Mouse (Mus musculus): ENCODE measurements around the gene Hmg20b.

DNA sequence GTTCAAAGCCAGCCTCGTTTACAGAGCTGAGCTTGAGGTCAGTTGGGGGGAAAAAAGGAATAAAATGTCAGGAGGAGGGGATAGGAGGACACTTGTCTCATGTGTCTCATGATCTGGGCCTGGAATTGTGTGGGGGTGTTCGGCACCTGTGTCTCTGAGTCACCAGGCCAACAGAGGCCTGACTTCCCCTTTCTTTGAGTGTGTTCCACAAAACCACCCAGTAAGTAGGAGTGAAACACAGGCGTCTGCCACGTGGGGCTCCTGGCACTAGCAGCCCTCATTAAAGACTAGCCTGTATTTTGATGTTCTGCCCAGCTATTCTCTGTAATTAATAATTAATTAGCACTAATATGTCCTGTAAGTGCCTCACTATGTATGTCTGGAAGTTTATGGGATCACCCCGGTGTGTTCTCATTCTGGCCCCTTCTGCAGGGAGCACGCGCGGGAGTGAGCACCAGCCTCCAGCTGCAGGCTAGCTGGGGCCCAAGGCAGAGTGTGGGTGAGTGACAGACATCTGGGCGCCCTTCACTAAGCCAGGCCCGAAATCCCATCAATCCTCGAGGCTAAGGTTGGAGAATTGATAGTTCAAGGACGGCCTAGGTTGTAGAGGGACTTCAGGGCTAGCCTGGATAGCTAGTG, 6.2 kb upstream of the Hmg20b start:
- TF ChIP-seq CTCF (IDR thresholded peaks at IDR 0.05; ENCODE audit: low read depth): no peak
- no peak for TF ChIP-seq EP300 (IDR thresholded peaks at IDR 0.05; ENCODE audit: low read depth)

Measured in heart, postnatal 0 days (tissue).